Mouse (Mus musculus): ENCODE results near the gene Hcn1. TPM values are rescaled to one million over a fixed set of nuclear protein-coding genes. Genes with fewer than 3 reads are reported as not detected.

Gene Hcn1
- total and polyA plus RNA-seq, 3 experiments = not detected

GRCm38 (mm10) chr13:117710811-117711210, 108.7 kb downstream of the Hcn1 start:
- Histone ChIP-seq H3K36me3 (ENCODE audit: control insufficient read depth in 1 of 2, insufficient read depth in 2 of 2, low read length in 2 of 2) (no peaks in the 10 kb centered on the region), H3K79me2 (ENCODE audit: control insufficient read depth, insufficient read depth, low read length, poor library complexity) (no peaks in the 10 kb centered on the region), H3K27me3 (ENCODE audit: control insufficient read depth in 1 of 2, insufficient read depth in 2 of 2, low read length in 2 of 2) (no peaks in the 10 kb centered on the region), H3K27ac (ENCODE audit: control insufficient read depth, low read depth, low read length) (no peak overlapping the region), H3K4me1 (ENCODE audit: control insufficient read depth in 1 of 2, insufficient read depth in 2 of 2, low read length in 2 of 2) (no peaks in the 10 kb centered on the region), H3K9ac (ENCODE audit: control insufficient read depth, low read depth, low read length, poor library complexity, severe bottlenecking) (no peak overlapping the region), H3K4me3 (ENCODE audit: control insufficient read depth in 1 of 2, insufficient read depth in 1 of 2, low read depth in 2 of 2, low read length in 2 of 2) (no peak overlapping the region), H3K9me3 (replicated peaks; ENCODE audit: insufficient read depth, low read length) (no peaks in the 10 kb centered on the region)
- DNase-seq (ENCODE audit: low read depth, low spot score) = no peak
- no peak for TF ChIP-seq KAT2A (conservative IDR thresholded peaks at IDR 0.05; ENCODE audit: low read depth, low read length)

GRCm38 (mm10) chr13:117722090-117722489, 120.0 kb downstream of the Hcn1 start:
- Histone ChIP-seq H3K27me3 (ENCODE audit: control insufficient read depth in 1 of 2, insufficient read depth in 2 of 2, low read length in 2 of 2) (no peaks in the 10 kb centered on the region), H3K4me3 (ENCODE audit: control insufficient read depth in 1 of 2, insufficient read depth in 1 of 2, low read depth in 2 of 2, low read length in 2 of 2) (no peak overlapping the region), H3K9me3 (replicated peaks; ENCODE audit: insufficient read depth, low read length) (no peaks in the 10 kb centered on the region), H3K9ac (ENCODE audit: control insufficient read depth, low read depth, low read length, poor library complexity, severe bottlenecking) (no peak overlapping the region), H3K27ac (ENCODE audit: control insufficient read depth, low read depth, low read length) (no peak overlapping the region), H3K79me2 (ENCODE audit: control insufficient read depth, insufficient read depth, low read length, poor library complexity) (no peaks in the 10 kb centered on the region), H3K36me3 (ENCODE audit: control insufficient read depth in 1 of 2, insufficient read depth in 2 of 2, low read length in 2 of 2) (no peaks in the 10 kb centered on the region), H3K4me1 (ENCODE audit: control insufficient read depth in 1 of 2, insufficient read depth in 2 of 2, low read length in 2 of 2) (no peaks in the 10 kb centered on the region)
- TF ChIP-seq USF2 (IDR thresholded peaks at IDR 0.05; ENCODE audit: borderline replicate concordance in 1 of 2, insufficient read depth in 1 of 2, low read depth in 1 of 2, low read length in 2 of 2) (no peak), E2F4 (IDR thresholded peaks at IDR 0.05; ENCODE audit: borderline replicate concordance, low read depth, low read length) (no peak), ZKSCAN1 (IDR thresholded peaks at IDR 0.05; ENCODE audit: low read depth, low read length) (no peak)
- DNase-seq (ENCODE audit: low read depth, low spot score) = no peak

DNA sequence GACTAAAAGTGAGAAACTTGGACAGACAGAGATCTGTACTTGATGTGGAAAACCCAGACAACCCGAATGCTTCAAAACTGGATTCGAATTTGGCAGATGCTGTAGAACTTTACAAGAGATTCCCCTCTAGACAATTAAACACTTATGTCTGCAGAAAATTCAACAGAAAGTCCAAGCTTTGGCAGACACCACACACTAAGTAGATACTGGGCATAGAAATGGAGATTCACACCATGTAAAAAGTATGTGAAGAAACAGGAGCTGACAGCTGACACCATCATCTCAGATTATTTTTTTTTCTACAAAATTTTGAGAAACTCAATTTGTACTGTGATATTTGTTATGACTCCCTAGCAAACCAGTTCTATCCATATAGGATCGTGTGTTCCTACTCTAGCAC, 122.0 kb downstream of the Hcn1 start:
- H3K27me3 ChIP-seq (ENCODE audit: control insufficient read depth in 1 of 2, insufficient read depth in 2 of 2, low read length in 2 of 2) = no peaks in the 10 kb centered on the region
- H3K9ac ChIP-seq (ENCODE audit: control insufficient read depth, low read depth, low read length, poor library complexity, severe bottlenecking) = no peak overlapping the region
- no peaks in the 10 kb centered on the region for H3K79me2 ChIP-seq (ENCODE audit: control insufficient read depth, insufficient read depth, low read length, poor library complexity)
- no peak overlapping the region for H3K4me3 ChIP-seq (ENCODE audit: control insufficient read depth in 1 of 2, insufficient read depth in 1 of 2, low read depth in 2 of 2, low read length in 2 of 2)
- no peak overlapping the region for H3K27ac ChIP-seq (ENCODE audit: control insufficient read depth, low read depth, low read length)
- H3K9me3 ChIP-seq (replicated peaks; ENCODE audit: insufficient read depth, low read length) = no peaks in the 10 kb centered on the region
- H3K4me1 ChIP-seq (ENCODE audit: control insufficient read depth in 1 of 2, insufficient read depth in 2 of 2, low read length in 2 of 2) = no peaks in the 10 kb centered on the region
- TF ChIP-seq RCOR1 (IDR thresholded peaks at IDR 0.05; ENCODE audit: low read depth, low read length) (no peak), POLR2AphosphoS5 (IDR thresholded peaks at IDR 0.05; ENCODE audit: borderline replicate concordance, low read depth, low read length) (no peak), CHD2 (IDR thresholded peaks at IDR 0.05; ENCODE audit: low read length) (no peak), JUND (IDR thresholded peaks at IDR 0.05; ENCODE audit: low read depth, low read length) (no peak), MYC (IDR thresholded peaks at IDR 0.05; ENCODE audit: low read depth, low read length) (no peak), MYB (IDR thresholded peaks at IDR 0.05; ENCODE audit: low read depth, low read length) (no peak), MAFK (IDR thresholded peaks at IDR 0.05; ENCODE audit: borderline replicate concordance, low read depth, low read length) (no peak), POLR2A (IDR thresholded peaks at IDR 0.05; ENCODE audit: control insufficient read depth in 1 of 2, insufficient read depth in 1 of 2, low read depth in 1 of 2, low read length in 2 of 2, poor library complexity in 1 of 2) (no peak), USF2 (IDR thresholded peaks at IDR 0.05; ENCODE audit: borderline replicate concordance in 1 of 2, insufficient read depth in 1 of 2, low read depth in 1 of 2, low read length in 2 of 2) (no peak), GABPA (IDR thresholded peaks at IDR 0.05; ENCODE audit: low read depth, low read length) (no peak), GATA1 (IDR thresholded peaks at IDR 0.05; ENCODE audit: low read depth, low read length) (no peak), KAT2A (conservative IDR thresholded peaks at IDR 0.05; ENCODE audit: low read depth, low read length) (no peak)
- no peaks in the 10 kb centered on the region for H3K36me3 ChIP-seq (ENCODE audit: control insufficient read depth in 1 of 2, insufficient read depth in 2 of 2, low read length in 2 of 2)
- DNase-seq (ENCODE audit: low read depth, low spot score) = no peak
